Mouse (Mus musculus): ENCODE measurements at regions not wholly inside any gene's neighbourhood (a gene's known extent, or its start where the extent isn't known, plus 50 kb on each side); places are given as distances from the start of the nearest gene placed in this dataset.

DNA sequence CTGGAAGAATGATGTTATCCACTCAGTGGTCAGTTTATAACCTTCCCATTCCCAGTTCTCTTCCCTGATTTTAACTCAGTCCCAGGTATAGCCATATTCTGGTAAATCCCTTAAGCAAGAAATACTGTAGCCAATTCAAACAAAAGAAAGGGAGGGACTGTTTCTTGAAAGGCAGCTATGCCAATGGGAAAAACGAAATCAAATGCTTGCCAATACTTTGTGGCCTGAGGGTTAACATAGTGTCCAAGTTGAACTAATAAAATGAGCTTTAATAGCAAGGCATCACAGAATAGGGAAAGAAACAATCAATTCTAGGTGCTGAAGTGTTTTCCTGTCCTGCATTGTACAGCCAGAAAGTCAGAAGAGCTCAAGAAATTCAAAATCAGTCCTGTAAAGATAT, 2548.3 kb upstream of the Gm7489 start:
- Histone ChIP-seq H3K9ac (ENCODE audit: low read length) (no peak overlapping the region), H3K4me3 (ENCODE audit: low read depth, low read length) (no peak overlapping the region), H3K9me3 (ENCODE audit: control insufficient read depth, low read length) (no peaks in the 10 kb centered on the region), H3K27ac (ENCODE audit: low read depth) (no peak overlapping the region), H3K4me1 (replicated peaks; ENCODE audit: control insufficient read depth, insufficient read depth, low read length) (no peaks in the 10 kb centered on the region), H3K36me3 (ENCODE audit: control insufficient read depth, insufficient read depth, low read length) (no peaks in the 10 kb centered on the region), H3K4me2 (ENCODE audit: low read length) (no peak overlapping the region), H3K27me3 (replicated peaks; ENCODE audit: control insufficient read depth, insufficient read depth, low read length) (no peaks in the 10 kb centered on the region)
- no peak for DNase-seq (ENCODE audit: low spot score)
- no peak for ATAC-seq (replicated peaks; ENCODE audit: low FRiP score, low TSS enrichment, low read depth)
- WGBS: 65% methylated on average over 1 of the region's 1 CpGs

DNA sequence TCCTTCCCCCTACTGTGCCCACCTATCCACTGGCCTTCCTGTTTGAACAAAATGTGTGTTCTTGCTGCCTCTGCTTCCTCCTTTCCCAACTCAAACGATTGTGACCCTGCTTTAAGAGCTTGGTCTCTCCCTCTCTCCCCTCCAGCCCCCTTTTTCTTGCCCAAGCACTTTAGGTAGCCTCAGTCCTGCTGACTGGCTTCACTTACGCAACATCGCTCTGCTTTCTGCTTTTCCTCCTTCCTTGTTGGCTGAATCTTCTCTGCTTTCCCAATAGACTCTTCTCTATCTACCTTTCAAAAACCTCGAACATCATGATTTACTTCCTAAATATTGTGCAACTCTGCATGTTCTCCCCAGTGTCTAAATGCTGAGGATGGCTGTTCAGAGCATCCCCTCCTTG, 2538.4 kb upstream of the Gm7489 start:
- H3K4me3 ChIP-seq (ENCODE audit: low read depth, low read length): no peak overlapping the region
- WGBS: 79% methylated on average over 4 of the region's 4 CpGs
- ATAC-seq (replicated peaks; ENCODE audit: low FRiP score, low TSS enrichment, low read depth): no peak
- no peaks in the 10 kb centered on the region for H3K27me3 ChIP-seq (replicated peaks; ENCODE audit: control insufficient read depth, insufficient read depth, low read length)
- no peaks in the 10 kb centered on the region for H3K36me3 ChIP-seq (ENCODE audit: control insufficient read depth, insufficient read depth, low read length)
- DNase-seq (ENCODE audit: low spot score): no peak
- no peak overlapping the region for H3K9ac ChIP-seq (ENCODE audit: low read length)
- no peak overlapping the region for H3K27ac ChIP-seq (ENCODE audit: low read depth)
- H3K9me3 ChIP-seq (ENCODE audit: control insufficient read depth, low read length): no peaks in the 10 kb centered on the region
- H3K4me2 ChIP-seq (ENCODE audit: low read length): no peak overlapping the region
- H3K4me1 ChIP-seq (replicated peaks; ENCODE audit: control insufficient read depth, insufficient read depth, low read length): no peaks in the 10 kb centered on the region

DNA sequence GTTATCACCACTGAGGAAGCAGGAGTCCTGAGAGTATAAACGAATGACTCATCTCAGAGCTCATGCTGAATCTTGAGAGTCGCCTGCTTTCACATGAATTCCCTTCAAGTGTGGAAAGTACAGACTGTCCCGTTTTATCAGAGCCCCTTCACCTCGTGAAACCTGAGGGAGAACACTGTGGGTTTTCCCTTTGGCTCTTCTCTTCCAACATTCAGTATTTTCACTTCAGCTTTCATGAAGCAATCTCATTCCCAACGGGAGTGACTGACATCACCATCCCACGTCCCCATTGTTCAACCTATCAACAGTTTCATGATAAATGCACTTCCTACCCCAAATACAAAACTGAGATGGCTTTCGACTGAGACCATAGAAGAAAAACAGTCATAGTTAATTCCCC, 2521.3 kb upstream of the Gm7489 start:
- Histone ChIP-seq H3K27me3 (replicated peaks; ENCODE audit: control insufficient read depth, insufficient read depth, low read length) (no peaks in the 10 kb centered on the region), H3K4me2 (ENCODE audit: low read length) (no peak overlapping the region), H3K4me1 (replicated peaks; ENCODE audit: control insufficient read depth, insufficient read depth, low read length) (no peaks in the 10 kb centered on the region), H3K9me3 (ENCODE audit: control insufficient read depth, low read length) (no peaks in the 10 kb centered on the region), H3K27ac (ENCODE audit: low read depth) (no peak overlapping the region), H3K9ac (ENCODE audit: low read length) (no peak overlapping the region), H3K4me3 (ENCODE audit: low read depth, low read length) (no peak overlapping the region), H3K36me3 (ENCODE audit: control insufficient read depth, insufficient read depth, low read length) (no peaks in the 10 kb centered on the region)
- no peak for DNase-seq (ENCODE audit: low spot score)
- 56% methylated on average over 7 of the region's 7 CpGs for WGBS
- no peak for ATAC-seq (replicated peaks; ENCODE audit: low FRiP score, low TSS enrichment, low read depth)

DNA sequence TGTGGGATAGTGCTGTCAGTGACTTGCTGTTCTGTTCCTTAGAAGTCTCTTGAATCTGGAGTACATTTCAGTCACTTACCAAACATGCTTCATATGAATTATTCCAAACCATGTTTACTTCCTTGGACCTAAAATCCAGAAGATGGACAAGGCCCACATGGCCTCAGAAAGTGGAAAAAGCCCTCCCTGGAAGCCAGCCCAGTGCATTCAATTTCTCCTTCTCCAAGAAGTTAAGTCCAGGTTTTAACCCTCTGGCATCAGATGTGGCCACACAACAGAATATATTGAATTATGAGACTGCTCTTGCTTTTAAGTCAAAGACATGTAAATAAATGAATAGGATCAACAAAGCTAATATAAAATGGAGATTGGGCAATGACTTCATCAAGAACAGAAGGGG, 2513.5 kb upstream of the Gm7489 start:
- Histone ChIP-seq H3K4me2 (ENCODE audit: low read length) (no peak overlapping the region), H3K9ac (ENCODE audit: low read length) (no peak overlapping the region), H3K4me1 (replicated peaks; ENCODE audit: control insufficient read depth, insufficient read depth, low read length) (no peaks in the 10 kb centered on the region), H3K36me3 (ENCODE audit: control insufficient read depth, insufficient read depth, low read length) (no peaks in the 10 kb centered on the region), H3K27ac (ENCODE audit: low read depth) (no peak overlapping the region), H3K4me3 (ENCODE audit: low read depth, low read length) (no peak overlapping the region), H3K27me3 (replicated peaks; ENCODE audit: control insufficient read depth, insufficient read depth, low read length) (no peaks in the 10 kb centered on the region), H3K9me3 (ENCODE audit: control insufficient read depth, low read length) (no peaks in the 10 kb centered on the region)
- ATAC-seq (replicated peaks; ENCODE audit: low FRiP score, low TSS enrichment, low read depth) (no peak), DNase-seq (ENCODE audit: low spot score) (no peak)

DNA sequence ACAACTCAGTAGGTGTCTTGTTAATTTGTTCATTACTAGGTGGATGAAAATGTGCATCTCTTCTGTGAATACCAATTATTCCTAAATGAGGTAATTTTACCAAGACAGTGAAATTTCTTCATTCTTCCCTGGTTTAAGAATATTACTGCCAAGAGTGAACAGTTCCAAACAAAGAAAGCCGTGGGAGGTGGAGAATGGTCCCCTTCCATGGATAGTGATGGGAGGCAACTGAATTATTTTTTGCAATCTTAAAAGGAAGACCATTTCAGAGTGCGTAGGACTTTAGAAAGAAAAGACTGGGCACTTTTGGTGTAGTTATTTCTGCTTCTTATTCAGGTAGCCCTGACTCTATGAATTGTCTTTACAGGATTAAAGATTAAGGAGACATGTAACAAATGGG, 2494.3 kb upstream of the Gm7489 start:
- H3K9ac ChIP-seq (ENCODE audit: low read length): no peak overlapping the region
- no peaks in the 10 kb centered on the region for H3K27me3 ChIP-seq (replicated peaks; ENCODE audit: control insufficient read depth, insufficient read depth, low read length)
- H3K4me2 ChIP-seq (ENCODE audit: low read length): no peak overlapping the region
- H3K36me3 ChIP-seq (ENCODE audit: control insufficient read depth, insufficient read depth, low read length): no peaks in the 10 kb centered on the region
- ATAC-seq (replicated peaks; ENCODE audit: low FRiP score, low TSS enrichment, low read depth): no peak
- H3K27ac ChIP-seq (ENCODE audit: low read depth): no peak overlapping the region
- WGBS: 88% methylated on average over 2 of the region's 2 CpGs
- H3K4me1 ChIP-seq (replicated peaks; ENCODE audit: control insufficient read depth, insufficient read depth, low read length): no peaks in the 10 kb centered on the region
- DNase-seq (ENCODE audit: low spot score): no peak
- H3K9me3 ChIP-seq (ENCODE audit: control insufficient read depth, low read length): no peaks in the 10 kb centered on the region
- H3K4me3 ChIP-seq (ENCODE audit: low read depth, low read length): no peak overlapping the region

DNA sequence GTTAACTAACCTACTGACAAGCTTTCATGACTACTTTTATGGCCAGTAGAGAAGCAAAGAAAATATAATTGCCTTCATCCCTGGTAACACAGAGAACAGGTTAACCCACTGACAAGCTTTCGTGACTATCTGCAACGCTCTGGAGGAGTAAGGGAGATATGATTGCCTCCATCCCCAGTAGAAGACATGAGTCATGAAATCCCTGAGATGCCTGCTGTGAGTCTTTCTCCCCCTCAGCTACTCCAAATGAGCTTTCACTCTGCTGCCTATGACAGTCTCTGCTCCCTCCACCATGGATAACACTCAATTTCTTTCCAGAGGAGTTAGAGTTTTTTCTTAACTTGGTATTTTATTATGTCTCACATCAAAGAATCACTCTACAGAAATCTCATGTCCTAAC, 2493.4 kb upstream of the Gm7489 start:
- Histone ChIP-seq H3K27me3 (replicated peaks; ENCODE audit: control insufficient read depth, insufficient read depth, low read length) (no peaks in the 10 kb centered on the region), H3K4me2 (ENCODE audit: low read length) (no peak overlapping the region), H3K9ac (ENCODE audit: low read length) (no peak overlapping the region), H3K27ac (ENCODE audit: low read depth) (no peak overlapping the region), H3K36me3 (ENCODE audit: control insufficient read depth, insufficient read depth, low read length) (no peaks in the 10 kb centered on the region), H3K9me3 (ENCODE audit: control insufficient read depth, low read length) (no peaks in the 10 kb centered on the region), H3K4me1 (replicated peaks; ENCODE audit: control insufficient read depth, insufficient read depth, low read length) (no peaks in the 10 kb centered on the region), H3K4me3 (ENCODE audit: low read depth, low read length) (no peak overlapping the region)
- ATAC-seq (replicated peaks; ENCODE audit: low FRiP score, low TSS enrichment, low read depth): no peak
- WGBS: 89% methylated on average over 2 of the region's 2 CpGs
- no peak for DNase-seq (ENCODE audit: low spot score)

DNA sequence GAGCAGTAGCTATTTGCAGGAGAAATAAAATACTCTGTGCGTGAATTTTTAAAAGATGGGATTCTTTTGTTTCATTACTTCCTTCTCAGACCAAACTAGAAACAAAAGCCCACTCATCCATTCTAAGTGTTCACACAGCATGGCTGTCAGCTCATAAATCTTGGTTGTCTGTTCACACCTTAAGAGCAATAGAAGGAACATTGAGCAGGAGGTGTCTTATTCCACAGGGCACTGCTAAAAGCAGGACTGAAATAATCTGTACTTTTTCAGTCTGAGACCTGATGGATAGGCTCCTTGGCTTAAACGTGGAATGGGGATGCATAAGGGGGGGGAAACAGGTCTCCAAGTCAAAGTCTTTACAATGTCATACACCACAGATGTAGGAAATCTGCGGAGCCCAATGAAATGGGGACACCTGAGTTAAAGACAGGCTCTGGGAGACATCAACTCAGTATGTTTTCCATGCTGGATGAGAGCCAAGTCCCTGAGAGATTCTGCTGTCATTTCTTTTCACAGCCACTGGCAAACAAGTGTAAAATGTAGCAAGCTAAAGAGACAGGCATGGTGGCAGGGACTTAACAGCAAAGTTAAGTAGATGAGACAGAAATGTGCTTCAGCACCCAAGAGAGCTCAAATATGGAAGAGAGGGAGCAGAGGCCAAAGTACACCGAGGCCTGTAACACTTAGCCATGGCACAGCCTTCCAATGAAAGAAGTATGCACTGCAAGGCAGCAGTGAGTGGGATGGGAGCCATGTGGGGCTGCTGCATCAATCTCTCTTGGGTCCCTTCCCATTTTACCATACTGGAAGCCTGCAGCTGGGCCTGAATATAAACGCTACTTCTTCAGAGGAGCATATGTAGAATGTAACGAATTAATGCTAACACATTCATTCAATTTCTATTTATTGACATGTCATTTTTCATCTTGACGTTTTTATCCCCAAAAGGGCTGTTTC, 2492.0 kb upstream of the Gm7489 start:
- peak; percentile 55 for DNase-seq (ENCODE audit: low spot score)
- Histone ChIP-seq H3K4me3 (ENCODE audit: low read depth, low read length) (no peak overlapping the region), H3K9me3 (ENCODE audit: control insufficient read depth, low read length) (no peaks in the 10 kb centered on the region), H3K9ac (ENCODE audit: low read length) (no peak overlapping the region), H3K4me1 (replicated peaks; ENCODE audit: control insufficient read depth, insufficient read depth, low read length) (no peaks in the 10 kb centered on the region), H3K27ac (ENCODE audit: low read depth) (no peak overlapping the region), H3K36me3 (ENCODE audit: control insufficient read depth, insufficient read depth, low read length) (no peaks in the 10 kb centered on the region), H3K4me2 (ENCODE audit: low read length) (no peak overlapping the region), H3K27me3 (replicated peaks; ENCODE audit: control insufficient read depth, insufficient read depth, low read length) (no peaks in the 10 kb centered on the region)
- no peak for ATAC-seq (replicated peaks; ENCODE audit: low FRiP score, low TSS enrichment, low read depth)
- WGBS: 51% methylated on average over 7 of the region's 7 CpGs

DNA sequence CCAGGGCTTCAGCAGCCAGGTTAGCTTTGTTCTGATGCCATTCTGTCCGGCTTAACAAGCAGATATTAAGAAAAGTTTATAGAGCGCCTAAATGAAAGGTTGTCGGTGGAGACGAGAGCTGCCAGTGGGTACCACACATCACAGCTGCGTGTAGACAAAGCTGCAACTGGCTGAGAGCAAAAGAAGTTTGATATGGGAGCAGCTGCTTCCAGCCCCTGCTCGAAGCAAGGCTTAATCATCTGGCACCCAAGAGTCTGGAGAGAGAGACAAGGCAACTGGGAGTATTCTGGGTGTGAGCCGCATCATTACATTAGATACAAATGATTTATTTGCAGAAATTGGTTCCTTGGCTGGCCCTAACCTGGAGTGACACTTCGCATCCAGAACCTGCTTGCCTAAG, 2488.7 kb upstream of the Gm7489 start:
- DNase-seq (ENCODE audit: low spot score): no peak

DNA sequence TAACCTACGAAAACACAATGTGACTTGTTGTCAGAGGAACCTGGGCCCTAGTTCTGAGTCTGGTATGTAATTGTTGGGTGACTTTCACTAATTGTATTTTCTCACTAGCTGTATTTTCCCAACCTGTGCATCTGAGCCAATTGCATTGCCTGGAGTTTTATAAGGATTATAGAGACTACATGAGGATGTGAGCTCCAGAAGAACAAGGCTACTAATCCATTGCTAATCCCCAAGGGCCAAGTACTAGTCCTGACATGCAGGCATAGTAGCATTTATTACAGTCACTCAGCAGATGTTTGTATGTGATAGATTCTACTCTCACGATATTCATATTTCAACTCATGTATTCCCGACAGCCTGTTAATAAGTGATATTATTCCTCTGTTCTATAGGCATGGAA, 2481.1 kb upstream of the Gm7489 start:
- Histone ChIP-seq H3K9ac (ENCODE audit: low read length) (no peak overlapping the region), H3K36me3 (ENCODE audit: control insufficient read depth, insufficient read depth, low read length) (no peaks in the 10 kb centered on the region), H3K9me3 (ENCODE audit: control insufficient read depth, low read length) (no peaks in the 10 kb centered on the region), H3K4me2 (ENCODE audit: low read length) (no peak overlapping the region), H3K4me3 (ENCODE audit: low read depth, low read length) (no peak overlapping the region), H3K27ac (ENCODE audit: low read depth) (no peak overlapping the region), H3K4me1 (replicated peaks; ENCODE audit: control insufficient read depth, insufficient read depth, low read length) (no peaks in the 10 kb centered on the region), H3K27me3 (replicated peaks; ENCODE audit: control insufficient read depth, insufficient read depth, low read length) (no peaks in the 10 kb centered on the region)
- DNase-seq (ENCODE audit: low spot score) (no peak), ATAC-seq (replicated peaks; ENCODE audit: low FRiP score, low TSS enrichment, low read depth) (no peak)
- 87% methylated on average over 3 of the region's 3 CpGs for WGBS

More for the DNA sequence above, 2488.7 kb upstream of the Gm7489 start:
- WGBS: 83% methylated on average over 8 of the region's 8 CpGs
- no peaks in the 10 kb centered on the region for H3K9me3 ChIP-seq (ENCODE audit: control insufficient read depth, low read length)
- no peak for ATAC-seq (replicated peaks; ENCODE audit: low FRiP score, low TSS enrichment, low read depth)
- H3K4me1 ChIP-seq (replicated peaks; ENCODE audit: control insufficient read depth, insufficient read depth, low read length): no peaks in the 10 kb centered on the region
- H3K4me2 ChIP-seq (ENCODE audit: low read length): no peak overlapping the region
- no peaks in the 10 kb centered on the region for H3K27me3 ChIP-seq (replicated peaks; ENCODE audit: control insufficient read depth, insufficient read depth, low read length)
- H3K9ac ChIP-seq (ENCODE audit: low read length): no peak overlapping the region
- no peak overlapping the region for H3K4me3 ChIP-seq (ENCODE audit: low read depth, low read length)
- H3K36me3 ChIP-seq (ENCODE audit: control insufficient read depth, insufficient read depth, low read length): no peaks in the 10 kb centered on the region
- H3K27ac ChIP-seq (ENCODE audit: low read depth): no peak overlapping the region

Measured in intestine, embryonic 14.5 days (tissue).